Mouse (Mus musculus): ENCODE measurements around the gene Etfb.
"Not testable (repeated sequence)": the region's sequence is repeated elsewhere in the genome, so short reads cannot be mapped to it uniquely, and the experiment has no call there.

Gene Etfb

GRCm38 (mm10) chr7:43443917-43444293 is at the start of gene Etfb, which contains the start of gene Gm45233:
Gene Etfb (plus strand): TSS chr7:43444083.
Gene Gm45233 (plus strand): TSS chr7:43444128.
- peak; percentile 98 for DNase-seq

DNA sequence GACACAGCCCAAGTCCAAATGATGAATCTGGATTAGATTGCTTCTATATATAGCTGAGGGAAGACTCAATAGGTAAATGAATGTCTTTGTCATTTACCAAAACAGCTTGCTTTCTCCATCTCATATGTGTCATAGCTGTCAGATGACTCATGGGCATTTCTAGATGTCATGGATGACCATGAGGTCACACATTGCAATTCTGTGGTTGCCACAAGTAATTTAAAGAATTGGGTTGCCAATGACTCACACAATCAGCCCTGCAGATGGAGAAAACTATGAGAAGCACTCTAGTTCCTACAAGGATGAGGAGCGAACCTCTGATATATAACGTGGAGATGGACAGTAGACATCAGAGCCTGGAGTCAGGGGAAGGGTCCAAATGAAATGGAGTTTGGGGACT is 44.4 kb upstream of the Etfb start:
- DNase-seq: no peak

DNA sequence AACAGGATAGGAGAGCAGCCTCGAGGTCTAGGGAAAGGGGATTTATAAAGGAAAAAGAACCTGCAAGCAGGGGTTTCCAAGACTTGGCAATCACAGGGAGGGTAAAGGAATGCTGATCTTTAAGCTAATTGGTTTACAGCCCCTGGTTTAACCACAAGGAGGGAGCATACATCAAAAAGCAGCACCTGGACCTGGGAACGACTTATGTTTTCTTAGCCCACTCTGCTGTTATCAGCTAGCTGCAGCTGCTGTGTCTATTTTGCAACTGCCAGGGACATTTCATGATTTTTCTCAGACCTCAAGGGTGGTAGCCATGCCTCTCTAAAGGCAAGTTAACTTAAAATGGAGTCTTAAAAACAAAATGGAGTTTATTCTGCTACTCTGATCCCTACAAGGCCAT is 41.2 kb upstream of the Etfb start:
- no peak for DNase-seq

- no peak for DNase-seq
Observed at GRCm38 (mm10) chr7:43407573-43407972, 36.3 kb upstream of the Etfb start.

- no peak for DNase-seq
Observed at GRCm38 (mm10) chr7:43408131-43408553, 35.7 kb upstream of the Etfb start, which contains the start of gene Siglecg. Gene Siglecg (plus strand): TSS chr7:43408204.

GRCm38 (mm10) chr7:43409084-43409483 is 34.8 kb upstream of the Etfb start:
- no peak for DNase-seq

- DNase-seq: not testable (repeated sequence)
Observed at GRCm38 (mm10) chr7:43411724-43412123, 32.2 kb upstream of the Etfb start.

DNA sequence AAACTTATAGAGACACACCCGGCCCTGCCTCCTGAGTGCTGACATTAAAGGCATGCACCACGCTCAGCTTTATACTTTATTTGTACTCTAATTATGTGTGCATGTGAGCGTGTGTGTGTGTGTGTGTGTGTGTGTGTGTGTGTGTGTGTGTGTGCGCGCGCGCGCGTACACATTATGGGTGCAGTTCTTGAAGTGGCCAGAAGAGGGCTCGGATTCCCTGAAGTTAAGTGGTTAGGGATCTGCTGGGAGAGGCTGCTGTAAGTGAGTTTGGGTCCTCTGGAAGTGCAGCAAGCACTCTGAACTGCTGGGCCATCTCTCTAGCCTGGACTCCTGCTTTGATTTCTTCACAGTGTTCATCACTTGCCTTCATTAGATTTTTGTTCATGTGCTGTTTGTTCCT is 26.6 kb upstream of the Etfb start:
- no peak for DNase-seq

GRCm38 (mm10) chr7:43422995-43423617 is 20.8 kb upstream of the Etfb start:
- DNase-seq: peak; percentile 76

DNA sequence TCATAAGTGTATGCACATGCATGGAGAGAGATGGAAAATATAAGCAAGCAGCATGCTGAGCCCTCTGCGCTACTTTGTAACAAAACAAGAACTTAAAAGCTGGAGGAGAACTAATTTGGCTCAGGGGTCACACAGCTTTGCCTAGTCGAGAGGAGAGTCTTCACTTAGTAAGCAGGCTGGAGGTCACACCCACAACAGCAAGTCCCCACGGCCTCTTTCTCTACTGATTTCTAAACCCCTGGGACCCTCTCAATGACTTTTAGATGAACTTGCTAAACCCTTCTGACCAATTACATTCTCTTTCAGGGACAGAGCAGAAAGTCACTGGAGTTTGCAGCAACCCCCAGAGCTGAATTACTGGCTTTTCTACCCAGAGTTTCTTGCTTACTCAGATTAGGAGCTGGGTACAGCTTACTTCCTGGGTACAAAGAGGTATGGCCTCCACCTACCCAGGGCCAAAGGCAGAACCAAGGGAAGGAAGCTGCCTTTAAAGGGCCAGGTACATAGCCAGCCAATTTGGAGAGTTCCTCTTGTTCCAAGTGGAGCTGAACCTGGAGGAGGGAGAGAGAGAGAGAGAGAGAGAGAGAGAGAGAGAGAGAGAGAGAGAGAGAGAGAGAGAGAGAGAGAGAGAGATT is 19.8 kb upstream of the Etfb start:
- DNase-seq: no peak

DNA sequence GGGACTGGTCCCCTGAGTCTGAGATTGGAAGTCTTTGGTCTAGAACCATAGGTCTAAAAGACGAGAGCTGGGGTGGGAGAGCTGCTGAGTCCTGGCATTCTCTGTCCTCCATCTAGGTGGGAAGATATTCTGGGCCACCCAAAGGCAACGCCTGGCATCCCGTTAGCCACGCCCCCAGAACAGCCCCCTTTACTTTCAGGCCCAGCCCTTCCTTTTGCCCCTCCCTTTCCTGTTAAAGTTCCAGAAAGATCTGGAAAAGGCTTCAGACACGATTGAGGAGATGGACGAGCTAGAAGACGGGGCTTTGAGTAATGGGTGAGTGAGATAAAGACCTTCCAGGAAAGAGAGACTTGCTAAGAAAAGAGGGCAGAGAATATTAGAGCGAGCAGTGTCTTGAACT is 16.5 kb upstream of the Etfb start, which contains the start of gene Lim2:
Gene Lim2 (plus strand): TSS at position 265 of the 400 bp plus-strand sequence.
- no peak for DNase-seq

DNA sequence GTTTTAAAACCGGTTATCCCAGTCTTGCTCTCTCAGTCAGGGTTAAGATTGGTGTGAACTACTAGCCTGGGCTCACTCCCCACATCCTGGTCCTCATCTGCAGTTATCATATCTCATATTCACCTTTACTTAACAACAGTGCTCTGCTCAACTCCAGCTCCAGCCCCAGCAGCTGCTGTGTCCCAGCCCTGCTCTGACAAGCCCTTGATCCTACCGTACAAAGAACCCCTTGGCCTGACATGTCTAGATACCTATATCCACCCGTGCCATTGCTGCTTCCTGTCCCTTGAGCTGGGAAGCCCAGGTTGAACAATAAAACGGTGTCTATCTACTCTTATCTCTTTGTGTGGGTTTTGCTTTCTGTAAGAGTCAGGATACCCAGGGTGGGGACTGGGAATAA is 14.4 kb upstream of the Etfb start:
- no peak for DNase-seq

- DNase-seq: no peak
Observed at GRCm38 (mm10) chr7:43432891-43433290, 11.0 kb upstream of the Etfb start.

DNA sequence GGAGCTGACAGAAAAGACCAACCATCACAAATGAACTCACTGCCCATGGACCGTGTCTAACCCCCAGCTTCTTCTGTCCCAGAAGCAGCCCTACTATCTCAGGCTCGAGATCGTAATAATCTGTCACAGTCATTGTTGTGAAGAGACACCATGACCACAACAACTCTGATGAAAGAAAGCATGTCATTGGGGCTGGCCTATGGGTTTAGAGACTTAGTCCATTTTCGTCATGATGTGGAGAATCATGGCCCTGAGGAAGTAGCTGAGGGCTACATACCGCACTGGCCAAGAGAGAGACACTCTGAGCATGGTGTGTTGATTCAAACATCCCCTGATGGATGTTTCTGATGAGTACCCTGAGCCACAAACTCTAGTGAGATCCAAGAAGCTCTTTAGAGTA is 9.2 kb upstream of the Etfb start:
- no peak for DNase-seq

DNA sequence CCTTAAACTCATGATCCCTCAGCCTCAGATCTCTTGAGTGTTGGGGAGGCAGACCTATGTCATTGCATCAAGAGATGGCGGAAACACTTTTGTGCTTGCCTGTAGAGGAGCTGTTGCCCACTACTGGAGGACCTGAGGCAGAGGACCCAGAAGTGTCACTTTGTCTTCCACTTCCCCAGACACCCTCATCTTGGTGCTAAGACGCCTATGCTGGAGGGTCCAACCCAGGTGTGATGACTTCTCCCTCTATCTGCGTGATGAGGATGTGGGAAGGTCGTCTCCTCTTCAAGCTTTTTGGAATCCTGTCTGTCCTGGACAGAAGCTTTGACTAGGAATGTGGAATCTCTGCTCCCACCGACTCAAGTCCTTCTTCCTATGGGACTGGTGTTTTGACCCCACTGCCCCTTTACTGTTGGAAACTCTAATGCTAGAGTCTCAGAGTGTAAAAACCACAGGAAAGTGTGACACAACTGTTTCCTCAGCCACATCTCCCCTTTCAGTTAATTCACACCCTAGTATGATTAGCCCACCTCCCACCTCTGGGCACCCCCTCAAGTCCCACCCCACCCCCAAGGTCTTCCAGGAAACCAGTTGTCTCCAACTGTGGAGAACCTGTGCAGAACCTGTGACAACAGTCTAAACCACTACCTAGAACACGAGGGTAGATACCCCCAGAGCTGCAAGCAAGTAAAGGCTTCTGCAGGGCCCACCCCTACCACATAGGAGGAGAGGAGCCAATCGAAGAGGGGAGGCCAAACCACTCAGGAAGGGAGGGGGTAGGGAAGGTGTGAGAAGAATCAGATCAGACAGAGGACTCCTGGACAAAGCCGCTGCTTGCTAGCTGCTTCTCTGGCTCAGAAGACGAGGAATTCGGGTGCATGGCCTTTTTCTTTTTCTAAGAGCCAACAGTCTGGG is 7.3 kb upstream of the Etfb start, which contains the start of gene Nkg7:
Gene Nkg7 (plus strand): TSS at position 733 of the 915 bp plus-strand sequence.
- DNase-seq: no peak

DNA sequence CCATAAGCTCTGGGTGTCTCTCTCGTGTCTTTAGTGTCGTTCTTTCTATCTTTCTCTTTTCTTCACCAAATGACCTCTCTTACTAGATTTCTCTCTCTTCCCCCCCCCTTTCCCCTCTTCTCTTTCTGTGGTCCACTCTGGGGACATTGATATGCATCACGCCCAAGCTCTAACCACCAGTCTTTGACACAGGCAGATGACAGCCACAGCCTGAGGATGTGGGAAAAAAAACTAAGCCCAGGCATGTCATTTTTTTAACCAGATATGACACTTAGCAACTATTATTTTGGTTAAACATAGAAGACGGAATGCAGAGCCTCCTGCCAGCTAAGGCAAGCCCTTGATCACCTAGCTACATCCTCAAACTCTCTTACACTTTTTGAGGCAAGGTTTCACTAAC is 5.3 kb upstream of the Etfb start:
- no peak for DNase-seq

DNA sequence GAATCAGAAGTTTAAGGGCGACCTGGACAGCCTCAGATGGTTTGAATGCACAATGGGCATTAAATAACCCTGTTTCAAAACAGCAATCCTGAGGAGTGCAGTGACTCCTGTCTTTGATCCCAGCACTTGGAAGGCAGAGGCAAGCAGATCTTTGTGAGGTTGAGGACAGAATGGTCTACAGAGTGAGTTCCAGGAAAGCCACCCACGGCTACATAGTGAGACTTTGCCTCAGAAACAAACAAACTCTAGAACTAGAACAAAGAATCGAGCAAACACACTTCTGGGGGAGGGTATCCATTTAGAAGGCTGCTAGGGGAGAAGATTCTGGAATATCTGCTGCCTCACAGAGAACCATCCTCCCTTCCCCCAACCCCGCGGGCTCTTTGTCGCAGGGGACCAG is 3.4 kb upstream of the Etfb start, which contains the start of gene Cldnd2:
Gene Cldnd2 (plus strand): TSS at position 301 of the 400 bp plus-strand sequence.
- no peak for DNase-seq

- DNase-seq: peak; percentile 61
Observed at GRCm38 (mm10) chr7:43441071-43441470, 2.8 kb upstream of the Etfb start.

- DNase-seq: no peak
Observed at GRCm38 (mm10) chr7:43442684-43443083, 1.2 kb upstream of the Etfb start.

- peak; percentile 88 for DNase-seq
Observed at GRCm38 (mm10) chr7:43443126-43443916, 562 bp upstream of the Etfb start.

DNA sequence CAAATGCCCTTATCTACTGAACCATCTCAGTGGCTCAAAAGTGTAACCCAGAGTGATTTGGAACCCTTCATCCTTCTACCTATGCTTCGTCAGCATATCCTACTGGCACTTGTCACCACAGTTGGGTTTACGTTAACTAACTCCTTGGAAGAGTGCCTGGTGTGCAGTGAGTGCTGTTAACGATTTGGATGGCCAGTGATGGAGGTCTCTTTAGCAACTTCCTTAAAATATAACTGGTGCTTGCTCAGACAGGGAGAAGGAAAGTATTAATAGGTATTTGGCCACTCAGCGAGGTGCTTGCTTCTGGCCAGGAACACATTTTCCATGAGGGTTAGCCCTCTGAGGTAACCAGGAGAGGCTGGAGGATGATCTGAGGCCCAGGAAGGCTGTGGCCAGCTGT is 3.9 kb downstream of the Etfb start:
- DNase-seq: peak; percentile 88

- peak; percentile 74 for DNase-seq
Observed at GRCm38 (mm10) chr7:43448246-43448645, 4.4 kb downstream of the Etfb start.

GRCm38 (mm10) chr7:43449811-43450210 is 5.9 kb downstream of the Etfb start:
- no peak for DNase-seq

All from kidney, adult 11 months (tissue).